Mouse (Mus musculus): ENCODE measurements around the gene Cmah. TPM values are rescaled to one million over a fixed set of nuclear protein-coding genes. Genes with fewer than 3 reads are reported as not detected.

The Cmah gene
- not detected for polyA plus RNA-seq (2015; fragmentation: Illumina TruSeq; extraction: RNeasy Lipid Tissue Mini Kit (QIAGEN cat#74804); ENCODE audit: low read depth, low replicate concordance)

GRCm38 (mm10) chr13:24327201-24327600 lies at the start of gene Cmah:
Gene Cmah (plus strand): TSS chr13:24327404.

GRCm38 (mm10) chr13:24280439-24281431 lies 46.5 kb upstream of the Cmah start, which contains the start of gene Carmil1:
Gene Carmil1 (minus strand): TSS chr13:24280795.

Other genes starting within 250 kb of the Cmah start
- 20.6 TPM for gene Carmil1, start 46.6 kb upstream of the Cmah start, polyA plus RNA-seq (2015; fragmentation: Illumina TruSeq; extraction: RNeasy Lipid Tissue Mini Kit (QIAGEN cat#74804); ENCODE audit: low read depth, low replicate concordance)

Data from brain, adult 10 weeks (tissue).